Mouse (Mus musculus) C2C12 (cell line): ENCODE data around the gene Csnk1e.

Experiments used
- CEBPB ChIP-seq: IDR thresholded peaks from one replicate; pipeline ENCODE4 v1.6.1; 2011; ENCODE audit warnings: low read depth, mild to moderate bottlenecking, control low read depth, moderate library complexity
- CTCF ChIP-seq: IDR thresholded peaks from one replicate; pipeline ENCODE4 v1.5.1; 2011; ENCODE audit not compliant: control insufficient read depth, insufficient read depth, insufficient read length
- MAX ChIP-seq: IDR thresholded peaks from one replicate; pipeline ENCODE4 v1.6.1; 2011; ENCODE audit warnings: mild to moderate bottlenecking, control low read depth
- MYOD1 ChIP-seq: IDR thresholded peaks from one replicate; pipeline ENCODE4 v1.6.1; 2011; ENCODE audit warnings: low read depth; ENCODE audit not compliant: control insufficient read depth, insufficient read length
- MYOG ChIP-seq: IDR thresholded peaks from one replicate; pipeline ENCODE4 v1.6.1; 2011; ENCODE audit not compliant: control insufficient read depth, insufficient read length; ENCODE audit errors: extremely low read depth
- USF1 ChIP-seq: IDR thresholded peaks from one replicate; pipeline ENCODE4 v1.6.1; 2011; ENCODE audit warnings: low read depth, mild to moderate bottlenecking, control low read depth, moderate library complexity

- TF ChIP-seq CTCF, result no peak
- peak; percentile 85 for TF ChIP-seq USF1
- TF ChIP-seq MAX, result peak; percentile 77
- peak; percentile 68 for TF ChIP-seq MYOD1
- no peak for TF ChIP-seq MYOG
- TF ChIP-seq CEBPB, result no peak
Observed at GRCm38 (mm10) chr15:79391447-79392093, 63.8 kb downstream of the Csnk1e start.
